Mouse (Mus musculus): ENCODE results near the gene Efl1.

The Efl1 gene

GRCm38 (mm10) chr7:82810799-82811139 is 162.4 kb downstream of the Efl1 start:
- no peak for DNase-seq (ENCODE audit: extremely low spot score, low read depth, low spot score)

GRCm38 (mm10) chr7:82811140-82811851 is 162.9 kb downstream of the Efl1 start:
- DNase-seq (ENCODE audit: extremely low spot score, low read depth, low spot score), result peak; percentile 6

GRCm38 (mm10) chr7:82812186-82813155 is 164.1 kb downstream of the Efl1 start:
- DNase-seq (ENCODE audit: extremely low spot score, low read depth, low spot score), result no peak

- no peak for DNase-seq (ENCODE audit: extremely low spot score, low read depth, low spot score)
These were observed 171.1 kb downstream of the Efl1 start for GRCm38 (mm10) chr7:82819541-82819940.

GRCm38 (mm10) chr7:82820661-82821060 is 172.2 kb downstream of the Efl1 start:
- DNase-seq (ENCODE audit: extremely low spot score, low read depth, low spot score), result no peak

GRCm38 (mm10) chr7:82821501-82821900 is 173.1 kb downstream of the Efl1 start:
- no peak for DNase-seq (ENCODE audit: extremely low spot score, low read depth, low spot score)

- no peak for DNase-seq (ENCODE audit: extremely low spot score, low read depth, low spot score)
These were observed 174.1 kb downstream of the Efl1 start for GRCm38 (mm10) chr7:82822528-82822927.

Measured in hindlimb bud, embryonic 11.5 days (tissue).